Mouse (Mus musculus) spleen, adult 2 months (tissue): ENCODE results near the gene Imp4. TPM values are rescaled to one million over a fixed set of nuclear protein-coding genes. Genes with fewer than 3 reads are reported as not detected.

Experiments used
- DNase-seq, 2 experiments: peaks; one replicate each; pipeline versions ENCODE4 v3.0.0 to v3.0.0-alpha.2; 2012 to 2021; ENCODE audit warnings: low spot score in 2 of 2, low read depth in 1 of 2
- H3K27ac ChIP-seq: fragments of 200-500 bp; 2 replicates; pipeline ENCODE4 v1.5.1; 2012; ENCODE audit warnings: low read length, inconsistent platforms; ENCODE audit not compliant: insufficient read depth
- H3K27me3 ChIP-seq: fragments of 200-500 bp; 2 replicates; pipeline ENCODE4 v1.6.1; 2012; ENCODE audit warnings: mild to moderate bottlenecking, moderate library complexity, low read length, inconsistent platforms; ENCODE audit not compliant: control insufficient read depth, insufficient read depth
- H3K36me3 ChIP-seq: fragments of 200-500 bp; 2 replicates; pipeline ENCODE4 v1.6.1; 2012; ENCODE audit warnings: mild to moderate bottlenecking, low read length, inconsistent platforms; ENCODE audit not compliant: control insufficient read depth, insufficient read depth
- H3K4me1 ChIP-seq: fragments of 200-500 bp; 2 replicates; pipeline ENCODE4 v1.6.1; 2011; ENCODE audit warnings: inconsistent platforms; ENCODE audit not compliant: control insufficient read depth, insufficient read depth, insufficient read length
- H3K4me3 ChIP-seq: fragments of 200-500 bp; 2 replicates; pipeline ENCODE4 v1.5.1; 2011; ENCODE audit warnings: mild to moderate bottlenecking, inconsistent platforms; ENCODE audit not compliant: insufficient read depth, insufficient read length; ENCODE audit errors: extremely low read depth
- CTCF ChIP-seq: fragments of 200-500 bp; IDR thresholded peaks from 2 replicates; pipeline ENCODE4 v1.5.1; 2011; ENCODE audit warnings: mild to moderate bottlenecking, inconsistent platforms; ENCODE audit not compliant: insufficient read depth, insufficient read length, insufficient replicate concordance; ENCODE audit errors: extremely low read depth
- POLR2A ChIP-seq: fragments of 200-500 bp; IDR thresholded peaks from 2 replicates; pipeline ENCODE4 v1.6.1; 2011; ENCODE audit warnings: low read depth, low read length, inconsistent platforms
- WGBS: fragments of 180-500 bp; shearing (Covaris S2); methylation state at CpG from one replicate; pipeline ENCODE4 v1.1.7; 2018; 5-methylcytosine and 5-hydroxymethylcytosine counted together
- polyA plus RNA-seq: library from polyadenylated mRNA; depleted of rRNA; stranded (reverse); fragments of >200 nt; gene quantifications from 2 replicates; pipeline ENCODE4 v1.2.3, GENCODE M21; 2012; rRNA removed

Gene Imp4
- polyA plus RNA-seq, 1 experiment: 40.7 TPM

- peaks cover 14% of the 10 kb centered on the region; the same call in 1 of the 2 replicates for H3K4me1 ChIP-seq
- TF ChIP-seq POLR2A (no peak), CTCF (no peak)
- H3K27me3 ChIP-seq: no peaks in the 10 kb centered on the region
- no peak overlapping the region for H3K4me3 ChIP-seq
- WGBS: 89% methylated on average over 3 of the region's 3 CpGs
- H3K36me3 ChIP-seq: no peaks in the 10 kb centered on the region
- no peak for DNase-seq
- no peak overlapping the region for H3K27ac ChIP-seq
Measured at GRCm38 (mm10) chr1:34487383-34487782, 47.7 kb downstream of the Imp4 start.

- Histone ChIP-seq H3K27me3 (no peaks in the 10 kb centered on the region), H3K36me3 (no peaks in the 10 kb centered on the region), H3K27ac (no peak overlapping the region), H3K4me3 (no peak overlapping the region), H3K4me1 (peaks cover 4% of the 10 kb centered on the region; the same call in 1 of the 2 replicates)
- TF ChIP-seq POLR2A: no peak
- no peak for TF ChIP-seq CTCF
- WGBS: 59% methylated on average over 6 of the region's 6 CpGs
- DNase-seq: no peak
Measured at GRCm38 (mm10) chr1:34489852-34490541, 50.3 kb downstream of the Imp4 start.

DNA sequence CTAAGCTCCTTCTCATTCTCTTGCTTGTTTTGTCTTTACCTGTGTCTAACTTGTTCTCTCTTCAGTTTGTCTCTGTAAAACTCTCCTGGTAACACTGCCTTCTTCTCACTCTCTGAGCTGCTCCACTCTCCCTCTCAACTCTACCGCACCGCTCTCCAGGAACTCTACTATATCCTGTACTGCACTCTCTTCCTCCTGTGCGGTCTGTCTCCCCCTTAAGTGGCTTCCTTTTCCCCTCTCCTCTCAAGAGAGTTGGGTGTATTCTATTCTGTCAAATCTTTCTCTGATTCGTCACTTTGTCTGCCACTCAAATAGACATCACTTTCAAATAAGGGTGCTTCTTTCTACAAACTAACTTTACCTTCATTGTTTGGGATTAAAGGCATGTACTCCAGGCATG is 51.8 kb downstream of the Imp4 start:
- no peaks in the 10 kb centered on the region for H3K4me1 ChIP-seq
- no peak overlapping the region for H3K27ac ChIP-seq
- H3K4me3 ChIP-seq: no peak overlapping the region
- 38% methylated on average over 4 of the region's 4 CpGs for WGBS
- H3K36me3 ChIP-seq: no peaks in the 10 kb centered on the region
- H3K27me3 ChIP-seq: no peaks in the 10 kb centered on the region
- TF ChIP-seq POLR2A: no peak
- TF ChIP-seq CTCF: no peak
- no peak for DNase-seq

Other genes with a start within 250 kb of the Imp4 start
- gene Ccdc115, start 179 bp upstream of the Imp4 start, polyA plus RNA-seq: 19.2 and 25.7 TPM in 2 replicates
- gene Ptpn18, start 19.9 kb downstream of the Imp4 start, polyA plus RNA-seq: 587 and 1,136 TPM in 2 replicates
- gene Prss39, start 58.6 kb downstream of the Imp4 start, polyA plus RNA-seq: 0.12 TPM in 1 of 2 replicates, not detected in the other
- gene Cfc1, start 95.8 kb downstream of the Imp4 start, polyA plus RNA-seq: not detected in 2 replicates
- gene Prss40, start 121.1 kb downstream of the Imp4 start, polyA plus RNA-seq: not detected in 2 replicates
- gene Amer3, start 139.8 kb downstream of the Imp4 start, polyA plus RNA-seq: 0.01 TPM in 1 of 2 replicates, not detected in the other